Mouse (Mus musculus) mature B cell (primary cell): ENCODE results near the gene Dnah17.

Experiments
- in situ Hi-C: fragments of 300-500 bp; cut with MboI; formaldehyde crosslinking; loops from 2 replicates; pipeline ENCODE4 v1.14.3; 2019

Gene Dnah17

DNA sequence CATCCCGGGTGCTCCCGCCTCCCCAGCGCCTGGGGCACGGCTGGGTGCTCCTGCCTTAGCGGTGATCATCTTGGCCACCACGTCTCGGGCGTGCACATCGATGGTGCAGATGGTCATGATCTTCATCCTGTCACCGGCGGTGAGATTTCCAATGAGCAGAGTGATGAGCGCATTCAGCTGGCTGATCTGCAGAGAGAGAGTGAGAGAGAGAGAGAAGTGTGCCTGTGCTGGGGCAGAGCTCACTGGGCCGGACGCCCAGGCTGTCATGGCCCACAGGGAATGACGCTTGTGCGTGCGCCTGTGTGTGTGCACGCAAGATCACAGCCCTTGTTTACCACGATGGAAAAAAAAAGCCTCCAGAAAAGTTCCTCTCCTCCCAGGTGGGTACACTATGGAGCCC is 41.5 kb downstream of the Dnah17 start:
- in situ Hi-C loops, result no loop called here

DNA sequence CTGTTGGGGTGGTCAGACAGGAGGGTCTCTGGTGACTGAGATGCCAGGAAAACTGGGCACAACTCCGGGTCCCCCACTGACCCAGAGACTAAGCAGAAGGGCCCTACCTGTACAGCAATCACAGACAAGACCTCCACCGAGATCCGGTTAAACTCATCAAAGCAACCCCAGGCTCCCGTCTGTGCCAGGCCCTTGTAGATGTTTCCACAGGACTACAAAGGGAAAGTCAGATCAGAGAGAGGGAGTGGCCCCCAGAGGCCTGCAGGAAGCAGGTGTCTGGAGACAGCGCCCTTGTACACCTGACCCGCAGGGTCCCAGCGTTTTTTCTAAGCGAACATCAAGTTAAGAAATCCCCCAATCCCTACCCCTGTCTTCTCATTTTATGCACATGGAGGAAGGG is 44.5 kb downstream of the Dnah17 start:
- in situ Hi-C loops, result no loop called here

DNA sequence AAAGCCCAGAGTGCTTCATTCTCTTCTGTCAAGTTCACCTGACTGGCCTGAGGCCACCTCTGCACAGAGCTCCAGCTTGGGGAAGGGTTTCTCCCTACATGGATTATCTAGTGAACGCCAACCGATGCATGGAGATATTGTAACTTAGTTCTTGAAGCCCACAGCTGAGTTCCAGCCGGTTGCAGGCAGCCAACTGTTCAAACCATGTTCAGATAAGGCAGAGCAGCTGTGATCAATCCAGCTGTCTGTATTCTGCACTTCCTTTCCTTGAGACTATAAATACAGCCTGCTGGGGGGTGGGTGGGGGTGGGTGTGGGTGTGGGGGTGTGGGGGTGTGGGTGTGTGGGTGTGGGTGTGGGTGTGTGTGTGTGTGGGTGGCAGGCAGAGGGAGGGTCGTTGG is 45.3 kb downstream of the Dnah17 start:
- in situ Hi-C loops, result no loop called here

DNA sequence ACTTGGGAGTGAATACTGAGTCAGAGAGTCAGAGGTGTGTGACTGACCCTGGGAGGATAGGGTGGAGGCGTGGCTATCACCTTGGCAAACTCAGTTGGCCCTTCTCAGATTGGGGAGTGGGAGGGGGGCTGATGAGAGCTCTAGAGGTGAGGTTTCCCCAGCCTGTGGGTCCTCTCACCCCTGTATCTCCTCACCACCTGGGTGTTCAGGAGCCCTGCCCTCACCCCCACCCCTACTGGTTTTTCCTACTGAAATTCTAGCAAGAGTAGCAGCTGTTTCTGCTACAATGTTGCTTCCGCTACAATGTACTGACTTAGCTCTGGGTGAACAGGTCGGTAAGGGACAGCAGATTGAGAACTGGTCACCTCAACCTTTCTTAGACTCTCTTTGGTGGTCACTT is 46.2 kb downstream of the Dnah17 start:
- in situ Hi-C loops, result no loop called here

GRCm38 (mm10) chr11:118083811-118084210 is 46.6 kb downstream of the Dnah17 start:
- in situ Hi-C loops, result no loop called here

DNA sequence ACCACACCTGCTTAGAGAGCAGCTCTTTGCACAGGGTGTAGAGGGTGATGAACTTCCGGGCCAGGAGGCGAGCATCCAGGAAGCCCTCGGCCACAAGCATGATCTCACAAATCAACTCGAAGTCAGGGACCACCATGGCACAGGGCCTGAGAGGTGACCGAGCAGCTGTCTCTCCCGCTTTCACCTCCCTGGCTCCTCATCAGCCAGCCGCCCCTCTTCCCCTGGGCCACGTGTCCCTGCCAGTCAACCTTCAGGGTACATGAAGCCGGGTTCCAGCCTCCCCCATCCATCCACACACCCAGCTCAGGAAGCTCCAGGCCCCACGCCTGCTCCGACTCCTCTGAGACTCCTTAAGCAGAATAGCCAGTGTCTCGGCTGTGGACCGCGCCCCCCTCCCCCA is 48.1 kb downstream of the Dnah17 start:
- in situ Hi-C loops, result no loop called here

DNA sequence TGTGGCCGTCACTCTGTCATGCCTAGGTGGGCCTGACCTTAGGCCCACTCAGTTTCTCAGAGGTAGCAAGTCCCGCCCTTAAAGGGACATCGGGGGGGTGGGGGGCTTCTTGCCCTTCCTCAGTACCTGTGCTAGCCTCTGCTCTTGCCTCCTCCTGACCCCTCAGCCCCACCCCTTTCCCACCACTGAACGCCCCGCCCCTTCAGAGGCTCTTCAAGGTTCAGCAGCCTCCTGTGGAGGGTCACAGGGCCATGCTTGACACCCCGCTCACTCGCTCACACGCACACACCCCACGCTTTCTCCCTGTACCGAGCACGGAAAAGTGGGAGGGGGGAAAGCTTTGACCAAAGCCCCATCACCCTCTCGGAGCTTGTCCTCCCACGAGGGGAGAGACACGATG is 50.7 kb downstream of the Dnah17 start:
- in situ Hi-C loops, result no loop called here

GRCm38 (mm10) chr11:118076929-118077328 is 53.5 kb downstream of the Dnah17 start:
- in situ Hi-C loops, result no loop called here

DNA sequence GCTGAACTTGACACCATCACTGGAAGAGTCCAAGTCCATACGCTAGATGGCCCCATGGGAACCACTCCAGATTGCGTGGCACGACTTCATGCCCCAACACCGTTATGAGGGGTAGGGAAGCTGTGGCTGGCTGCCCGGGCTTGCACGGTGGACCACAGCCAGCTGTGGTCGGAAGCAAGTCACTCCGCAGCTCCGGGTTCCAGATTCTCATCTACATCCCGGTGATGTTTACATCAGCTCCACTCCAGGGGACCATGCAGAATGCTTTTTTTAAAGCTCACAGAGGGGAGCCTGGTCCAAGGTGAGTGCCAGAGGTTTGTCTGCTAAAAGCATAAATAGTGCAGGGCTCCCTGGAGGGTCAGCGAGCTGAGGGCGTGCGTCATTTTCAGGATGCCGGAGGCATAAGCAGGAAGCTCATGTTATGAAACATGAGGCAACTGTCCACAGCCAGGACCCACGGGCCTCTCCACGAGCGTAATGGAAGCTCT is 55.4 kb downstream of the Dnah17 start:
- in situ Hi-C loops, result no loop called here

GRCm38 (mm10) chr11:118071227-118071912 is 59.1 kb downstream of the Dnah17 start:
- in situ Hi-C loops, result no loop called here

- in situ Hi-C loops, result no loop called here
Observed at GRCm38 (mm10) chr11:118068812-118069332, 61.6 kb downstream of the Dnah17 start.

DNA sequence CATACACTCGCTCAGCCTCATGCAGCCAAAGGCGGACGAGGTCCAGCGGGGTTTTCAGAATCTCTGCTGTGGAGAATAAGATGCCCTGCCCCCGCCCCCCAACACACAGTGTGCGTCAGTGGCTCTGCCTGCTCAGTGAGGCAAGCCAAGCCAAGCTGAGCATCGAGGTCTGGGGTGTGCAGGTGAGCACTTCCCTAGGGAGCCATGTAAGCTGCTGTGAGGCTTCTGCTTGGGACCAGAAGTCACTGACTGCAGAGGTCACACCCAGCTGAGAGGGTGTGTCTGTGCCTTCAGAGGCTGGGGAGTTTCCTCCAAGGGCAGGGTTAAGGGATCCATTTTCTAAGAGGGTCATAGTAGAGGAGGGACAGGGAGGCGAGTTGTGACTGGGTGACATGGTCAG is 62.8 kb downstream of the Dnah17 start:
- in situ Hi-C loops, result no loop called here

- in situ Hi-C loops, result no loop called here
Observed at GRCm38 (mm10) chr11:118060038-118060437, 70.4 kb downstream of the Dnah17 start.

DNA sequence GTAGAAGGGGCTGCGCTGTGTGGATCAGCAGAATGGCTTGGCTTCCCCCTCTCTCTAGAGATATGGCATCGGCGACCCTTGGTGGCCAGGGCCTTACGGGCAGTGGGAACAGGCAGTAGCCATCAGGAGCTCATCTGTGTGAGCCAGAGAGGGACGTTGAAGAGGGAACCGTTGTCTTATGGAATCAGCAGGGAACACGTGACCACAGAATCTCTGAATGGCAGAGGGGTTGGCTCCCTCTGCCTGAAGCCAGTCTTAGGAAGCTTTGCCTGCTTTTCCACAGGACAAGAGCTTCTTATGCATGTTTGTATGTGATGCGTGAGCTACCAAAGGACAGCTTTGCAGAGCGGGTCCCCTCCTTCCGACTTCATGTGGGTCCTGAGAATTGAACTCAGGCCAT is 71.6 kb downstream of the Dnah17 start:
- in situ Hi-C loops, result no loop called here

DNA sequence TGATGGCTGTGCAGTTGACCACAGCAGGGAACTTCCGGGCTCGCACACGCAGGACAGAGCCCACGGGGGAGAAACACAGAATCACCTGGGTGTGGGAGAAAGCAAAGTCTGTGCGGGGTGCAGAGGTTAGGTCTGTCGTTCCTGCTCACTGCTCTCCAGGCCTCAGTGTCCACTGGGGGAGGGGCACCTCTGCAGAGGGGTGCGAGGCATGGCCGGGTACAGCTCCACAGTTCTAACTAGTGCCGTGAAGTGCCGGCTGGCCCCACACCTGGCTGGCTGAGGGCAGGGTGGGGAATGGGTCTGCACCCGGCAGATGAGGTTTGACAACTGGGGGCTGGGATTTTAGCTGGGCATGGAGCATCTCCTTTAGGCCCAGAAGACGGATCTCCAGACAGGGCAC is 72.1 kb downstream of the Dnah17 start:
- in situ Hi-C loops, result no loop called here

DNA sequence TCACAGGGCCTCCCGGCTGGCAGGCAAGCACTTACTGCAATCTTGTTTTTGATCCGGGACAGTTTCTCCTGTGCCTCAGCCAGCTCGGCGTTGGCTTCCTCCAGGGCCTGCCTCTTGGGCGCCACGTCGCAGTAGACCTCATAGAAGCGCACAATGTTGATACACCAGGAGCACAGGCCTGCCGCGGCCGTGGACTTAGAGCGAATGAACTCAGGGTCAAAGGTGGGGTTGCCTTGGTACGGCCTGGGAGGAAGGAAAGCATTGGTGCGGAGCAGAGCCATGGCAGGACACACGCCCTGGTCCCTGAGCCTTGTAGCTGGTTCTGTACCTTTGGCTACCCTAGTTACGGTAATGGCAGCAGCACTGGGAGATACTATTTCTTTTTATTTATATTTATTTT is 80.3 kb downstream of the Dnah17 start:
- in situ Hi-C loops, result no loop called here

- in situ Hi-C loops, result no loop called here
Observed at GRCm38 (mm10) chr11:118049641-118050040, 80.8 kb downstream of the Dnah17 start.

DNA sequence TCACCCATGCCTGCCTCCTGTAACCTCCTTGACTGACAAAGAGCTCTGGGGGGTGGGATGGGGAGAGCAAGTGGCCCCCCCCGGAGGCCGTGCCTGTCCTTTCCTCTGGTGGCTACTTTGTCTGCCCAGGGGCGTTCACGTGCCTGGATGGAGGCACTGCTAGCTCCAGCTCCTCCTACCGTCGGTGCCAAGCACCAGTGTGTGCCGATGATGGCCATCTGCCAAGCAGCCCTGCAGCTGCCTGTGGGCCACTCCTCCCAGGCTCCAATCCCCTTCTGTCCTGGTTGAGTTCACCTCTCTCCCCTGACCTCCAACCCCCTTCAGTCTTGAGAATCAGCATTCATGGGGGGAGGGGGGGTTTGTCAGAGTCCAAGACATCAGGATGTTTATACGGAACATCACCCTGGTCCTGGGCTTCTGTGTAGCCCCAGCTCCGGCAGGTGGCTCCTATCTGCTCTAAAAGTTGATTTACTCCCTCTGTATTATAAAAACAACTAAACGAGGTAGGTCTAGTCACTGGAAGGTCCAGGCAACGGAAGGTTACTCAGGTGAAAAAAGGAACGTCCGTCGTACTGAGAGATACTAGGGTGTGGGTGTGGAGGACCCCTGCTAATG is 87.0 kb downstream of the Dnah17 start:
- in situ Hi-C loops, result no loop called here

DNA sequence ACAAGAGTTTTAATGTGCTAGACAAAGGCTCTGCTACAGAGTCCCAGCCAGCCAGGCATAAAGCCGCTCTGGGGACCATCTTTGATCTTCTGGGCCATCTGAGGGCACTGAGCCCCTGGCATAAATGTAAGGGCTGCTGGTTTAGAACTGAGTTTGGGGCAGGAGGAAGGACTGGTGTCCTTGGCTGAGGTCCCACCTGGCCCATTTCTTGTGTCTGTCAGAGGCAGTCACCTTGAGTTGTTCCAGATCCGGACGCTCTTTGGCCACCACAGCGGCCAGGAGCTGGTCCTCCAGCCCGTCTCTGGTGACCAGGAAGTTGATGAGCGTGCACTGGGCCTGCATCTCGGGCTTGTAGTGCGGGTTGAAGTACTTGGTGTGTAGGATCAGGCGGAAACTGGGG is 87.6 kb downstream of the Dnah17 start:
- in situ Hi-C loops, result no loop called here

DNA sequence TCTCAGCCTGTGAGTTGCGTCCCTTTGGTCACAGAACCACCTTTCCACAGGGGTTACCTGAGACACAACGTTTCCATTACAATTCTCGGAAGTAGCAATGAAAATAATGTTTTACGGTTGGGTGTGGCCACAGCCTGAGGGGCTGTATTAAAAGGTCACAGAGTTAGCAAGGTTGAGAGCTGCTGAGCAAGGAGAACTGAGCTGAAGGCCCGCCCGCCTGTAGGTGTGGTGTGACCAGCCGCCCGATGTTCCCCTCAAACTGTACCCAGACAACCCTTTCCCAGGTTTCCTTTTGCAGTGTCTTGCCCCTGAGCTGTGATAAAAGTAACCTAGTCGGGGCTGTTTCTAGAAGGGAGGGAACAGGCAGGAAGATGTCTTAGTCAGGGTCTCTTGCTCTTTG is 95.4 kb downstream of the Dnah17 start:
- in situ Hi-C loops, result no loop called here

- in situ Hi-C loops, result no loop called here
Observed at GRCm38 (mm10) chr11:118034395-118034794, 96.0 kb downstream of the Dnah17 start.

- in situ Hi-C loops, result no loop called here
Observed at GRCm38 (mm10) chr11:118031134-118031533, 99.3 kb downstream of the Dnah17 start.

- in situ Hi-C loops, result loop anchor here (10.0 kb wide), 1 partner anchor 114 kb away; no protein-coding TSS in a partner anchor
Observed at GRCm38 (mm10) chr11:118029170-118029569, 101.3 kb downstream of the Dnah17 start.
